Mouse (Mus musculus) gastrocnemius, postnatal 4 days (tissue): Measurements from ENCODE around the gene Slco3a1. TPM values are rescaled to one million over a fixed set of nuclear protein-coding genes. Genes with fewer than 3 reads are reported as not detected.
"Not testable (repeated sequence)": the region's sequence is repeated elsewhere in the genome, so short reads cannot be mapped to it uniquely, and the experiment has no call there.

Experiments used
- DNase-seq, 2 experiments: peaks; one replicate each; pipeline ENCODE4 v3.0.0; 2021 to 2022; ENCODE audit warnings: low spot score in 2 of 2, mixed read lengths in 2 of 2
- total RNA-seq, 2 experiments: library from RNA; stranded (reverse); gene quantifications; 2 replicates each; pipeline ENCODE4 v1.2.3; 2021

Gene Slco3a1
- total RNA-seq, 2 experiments from 2014 or later, result 30.0 to 30.2 TPM

DNA sequence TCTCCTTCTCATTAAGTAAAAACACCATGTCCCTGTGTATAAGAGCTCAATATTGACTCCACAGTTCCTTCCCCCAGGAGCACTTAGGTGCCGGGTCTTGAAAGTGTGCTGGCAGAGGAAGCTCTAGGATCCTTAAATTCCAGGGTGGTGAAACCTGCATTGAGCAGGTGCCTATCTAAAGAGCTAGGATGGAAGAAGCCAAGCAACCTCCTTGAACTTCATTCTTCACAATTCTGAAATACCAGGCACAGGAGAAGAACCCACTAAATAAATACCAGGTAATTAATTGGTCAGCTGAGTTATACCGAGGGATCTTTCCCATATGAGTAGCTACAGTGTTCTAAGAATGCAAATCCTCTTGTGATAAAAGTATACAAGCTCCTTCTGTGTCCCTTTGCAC is 117.9 kb downstream of the Slco3a1 start:
- no peak for DNase-seq

- DNase-seq, result no peak
These were observed 121.6 kb downstream of the Slco3a1 start for GRCm38 (mm10) chr7:74432950-74433349.

DNA sequence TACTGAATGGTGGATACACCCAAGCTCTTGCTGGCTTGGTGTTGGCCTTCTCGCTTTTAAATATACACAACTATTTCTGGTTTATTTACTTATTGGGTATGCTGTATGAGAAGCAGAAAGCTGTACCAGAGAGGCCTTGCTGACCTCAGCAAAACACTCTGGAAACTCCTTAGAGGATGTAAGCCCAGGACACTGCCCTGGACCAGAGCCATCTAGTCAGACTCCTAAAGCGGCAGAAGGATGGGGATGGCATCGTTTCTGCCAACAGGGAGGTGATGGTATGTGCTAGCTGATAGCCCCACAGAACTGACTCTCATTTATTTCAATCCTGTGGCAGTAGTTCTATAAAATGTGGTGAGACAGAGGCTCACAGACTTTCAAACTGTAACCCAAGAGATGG is 125.3 kb downstream of the Slco3a1 start:
- no peak for DNase-seq

GRCm38 (mm10) chr7:74427135-74427534 is 127.4 kb downstream of the Slco3a1 start:
- no peak for DNase-seq

GRCm38 (mm10) chr7:74425941-74426340 is 128.6 kb downstream of the Slco3a1 start:
- no peak for DNase-seq

DNA sequence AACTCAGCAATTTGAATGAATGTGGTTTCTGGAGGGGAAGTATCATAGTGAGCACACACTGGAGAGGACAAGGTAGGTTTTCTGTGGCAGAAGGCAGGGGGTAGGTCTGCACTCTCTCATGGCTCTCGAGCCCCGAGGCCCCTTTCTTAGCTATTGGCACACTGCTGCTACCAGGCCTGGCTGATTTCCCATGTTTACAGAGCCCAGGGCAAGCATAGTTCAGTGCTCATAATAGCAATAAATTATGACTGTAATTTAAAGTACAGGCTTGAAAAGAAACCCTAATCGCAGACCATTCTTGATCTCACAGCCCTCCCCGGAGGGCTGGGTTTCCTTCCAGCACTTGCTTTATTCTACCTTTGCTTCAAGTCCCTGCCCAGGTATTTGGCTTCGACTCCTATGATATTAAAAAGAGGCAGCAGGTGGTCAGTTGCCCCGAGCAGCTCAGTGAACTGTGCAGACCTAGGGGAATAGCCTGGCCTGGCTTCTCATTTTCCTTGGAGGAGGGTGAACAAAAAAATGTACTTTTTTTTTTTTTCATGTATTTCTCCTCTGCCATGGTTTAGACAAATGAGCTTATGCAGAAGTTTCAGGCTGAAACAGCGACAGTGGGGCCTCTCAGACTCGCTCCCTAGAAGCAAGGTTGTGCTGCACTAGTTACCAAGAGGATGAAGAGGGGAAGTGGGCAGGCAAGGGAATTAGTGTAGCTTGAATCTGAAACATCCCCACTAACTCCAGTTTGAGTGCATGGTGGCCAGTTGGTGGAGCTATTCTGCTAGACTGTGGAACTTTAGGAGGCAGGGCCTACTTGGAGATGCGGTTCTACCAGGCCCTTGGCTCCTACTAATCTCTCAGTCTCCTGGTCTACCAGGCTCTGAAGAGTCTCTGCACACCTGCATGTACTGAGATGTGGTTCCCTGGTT is 130.4 kb downstream of the Slco3a1 start:
- no peak for DNase-seq

DNA sequence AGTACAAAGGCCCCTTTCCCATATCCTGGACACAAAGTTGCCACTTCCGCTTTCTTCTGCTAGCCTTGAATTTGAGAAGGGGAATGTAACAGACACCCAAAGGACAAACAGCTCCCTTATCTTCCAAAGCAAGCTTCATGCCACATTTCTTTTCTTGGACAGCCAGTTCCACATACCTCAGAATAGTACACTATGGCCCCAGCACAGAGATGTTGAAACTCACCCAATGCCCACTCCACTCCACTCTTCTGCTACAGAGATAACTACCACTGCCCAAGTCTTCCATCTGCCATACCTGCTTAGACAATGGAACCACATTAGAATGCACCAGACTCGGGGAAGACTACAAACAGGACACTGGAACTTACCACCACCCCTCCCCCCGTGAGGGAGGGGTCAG is 131.3 kb downstream of the Slco3a1 start:
- no peak for DNase-seq

DNA sequence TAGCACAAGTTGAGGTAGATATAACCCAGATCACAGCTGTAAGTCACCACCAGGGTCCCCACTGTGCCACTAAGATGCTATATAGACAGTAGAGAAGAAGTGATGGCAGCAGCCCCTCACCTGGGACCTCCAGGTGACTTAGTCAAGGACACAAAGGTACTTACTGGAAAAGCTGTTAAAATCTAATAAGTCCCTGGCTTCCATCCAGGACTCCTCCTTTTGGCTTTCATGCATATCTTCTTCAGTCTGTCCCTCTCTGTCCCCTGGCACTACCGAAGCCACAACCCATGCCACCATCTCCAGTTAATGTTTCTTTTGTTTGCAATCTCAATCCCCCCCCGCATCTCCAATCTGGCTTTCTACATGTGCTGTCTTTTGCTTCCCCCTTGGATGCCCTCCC is 131.8 kb downstream of the Slco3a1 start:
- DNase-seq, result no peak

DNA sequence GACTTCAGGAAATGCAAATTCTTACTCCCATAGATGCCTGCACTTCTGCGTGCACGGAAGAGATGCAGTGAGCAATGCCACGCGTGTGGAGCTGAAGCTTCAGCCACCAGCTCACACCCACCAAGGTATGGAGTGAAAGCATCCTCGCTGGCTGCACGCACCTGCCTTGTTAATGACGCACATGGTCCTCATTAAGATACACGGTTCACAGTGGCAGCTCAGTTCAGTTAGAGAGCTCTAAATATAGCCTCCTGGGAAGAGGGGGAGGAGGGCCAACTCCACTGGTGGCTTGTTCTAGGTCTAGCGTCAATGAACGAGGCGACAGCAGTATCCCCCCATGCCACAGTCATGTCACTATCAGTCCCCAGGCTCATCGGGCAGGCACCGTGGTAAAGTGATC is 132.6 kb downstream of the Slco3a1 start:
- no peak for DNase-seq

GRCm38 (mm10) chr7:74421591-74421990 is 133.0 kb downstream of the Slco3a1 start:
- no peak for DNase-seq

DNA sequence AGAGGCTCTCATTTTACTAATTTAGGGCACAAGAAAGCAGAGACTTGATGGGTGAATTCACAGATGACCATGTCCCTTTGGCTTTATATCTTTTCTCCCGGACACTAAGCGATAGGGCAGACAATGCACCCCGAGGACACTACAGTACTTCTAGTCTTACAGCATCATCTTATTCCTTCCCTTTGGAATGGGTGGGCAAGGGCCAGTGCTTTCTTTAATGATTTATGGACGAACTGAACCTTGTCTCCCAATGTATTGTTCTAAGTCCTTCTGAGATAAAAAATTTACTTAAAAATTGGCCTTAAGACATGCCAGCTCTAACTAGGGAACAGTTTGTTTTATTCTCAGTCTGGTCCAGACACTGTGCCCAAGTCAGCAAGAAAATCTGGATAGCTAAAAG is 134.9 kb downstream of the Slco3a1 start:
- DNase-seq, result no peak

DNA sequence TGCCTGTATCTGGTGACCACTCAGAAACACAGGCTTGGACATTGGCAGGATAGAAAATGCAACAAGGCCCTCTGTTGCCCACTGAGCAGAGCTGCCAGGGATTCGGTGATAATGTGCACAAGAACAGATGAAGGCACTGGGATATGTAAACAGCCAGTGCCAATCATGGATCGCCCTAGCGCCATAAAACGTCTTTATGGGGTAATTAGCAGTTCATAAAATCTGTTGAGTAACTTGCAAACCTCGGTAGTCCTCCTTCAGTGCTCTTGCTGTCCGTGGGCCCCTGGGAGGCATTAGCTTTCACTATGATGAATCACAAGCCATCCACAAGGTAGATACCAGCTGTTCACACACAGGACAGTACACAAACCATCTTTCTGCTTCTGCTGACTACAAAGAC is 137.6 kb downstream of the Slco3a1 start:
- no peak for DNase-seq

- DNase-seq, result no peak
These were observed 139.3 kb downstream of the Slco3a1 start for GRCm38 (mm10) chr7:74415241-74415640.

- no peak for DNase-seq
These were observed 140.6 kb downstream of the Slco3a1 start for GRCm38 (mm10) chr7:74413738-74414716.

- no peak for DNase-seq
These were observed 145.8 kb downstream of the Slco3a1 start for GRCm38 (mm10) chr7:74408601-74409323.

DNA sequence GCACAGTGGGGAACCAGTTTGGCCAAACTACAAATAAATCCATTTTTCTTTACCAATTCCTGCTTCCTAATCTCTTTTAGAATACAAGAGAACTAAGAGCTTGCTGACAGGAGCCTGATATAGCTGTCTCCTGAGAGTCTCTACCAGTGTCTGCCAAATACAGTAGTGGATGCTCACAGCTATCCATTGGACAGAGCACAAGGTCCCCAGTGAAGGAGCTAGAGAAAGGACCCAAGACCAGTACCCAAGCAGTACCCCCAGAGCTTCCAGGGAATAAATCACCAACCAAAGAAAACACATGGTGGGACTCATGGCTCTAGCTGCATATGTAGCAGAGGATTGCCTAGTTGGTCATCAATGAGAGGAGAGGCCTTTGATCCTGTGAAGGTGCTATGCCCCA is 146.7 kb downstream of the Slco3a1 start:
- not testable (repeated sequence) for DNase-seq

DNA sequence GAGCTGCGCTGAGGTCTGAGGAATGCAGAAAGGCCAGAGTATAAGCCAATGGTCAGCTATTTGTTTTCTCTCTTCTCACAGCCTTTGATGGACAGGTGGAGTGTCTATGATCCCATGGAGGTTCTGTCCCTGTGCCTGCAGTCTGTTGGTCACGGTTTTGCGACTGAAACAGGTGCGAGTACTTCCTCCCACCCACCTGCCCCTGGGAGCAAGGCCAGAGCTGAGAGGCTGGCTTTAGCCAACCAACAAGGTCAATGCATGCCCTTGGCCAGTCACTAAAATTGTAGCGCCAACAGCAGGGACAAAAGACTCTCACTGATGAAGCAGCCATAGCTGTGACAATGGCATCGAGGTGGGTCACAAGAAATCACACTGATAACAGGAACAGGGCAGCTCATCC is 154.9 kb downstream of the Slco3a1 start:
- DNase-seq, result no peak

DNA sequence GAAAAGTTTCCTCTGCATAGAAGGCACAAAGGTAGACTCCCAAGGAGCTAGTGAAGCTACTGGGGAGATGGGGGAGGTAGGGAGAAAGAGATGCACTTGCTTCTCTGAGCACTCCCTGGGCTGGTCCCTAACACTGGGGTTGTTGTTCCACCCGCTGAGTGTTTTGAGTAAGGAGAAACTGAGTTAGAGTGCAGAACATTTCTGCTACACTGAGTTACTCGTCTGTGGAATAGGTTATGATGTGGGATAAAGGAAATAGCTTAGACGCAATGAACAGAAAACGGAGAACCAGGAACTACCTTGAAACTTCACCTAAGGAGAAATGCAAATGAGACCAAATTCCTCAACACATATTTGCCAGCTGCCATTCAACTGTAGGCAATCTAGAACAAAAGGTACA is 155.4 kb downstream of the Slco3a1 start:
- DNase-seq, result no peak

DNA sequence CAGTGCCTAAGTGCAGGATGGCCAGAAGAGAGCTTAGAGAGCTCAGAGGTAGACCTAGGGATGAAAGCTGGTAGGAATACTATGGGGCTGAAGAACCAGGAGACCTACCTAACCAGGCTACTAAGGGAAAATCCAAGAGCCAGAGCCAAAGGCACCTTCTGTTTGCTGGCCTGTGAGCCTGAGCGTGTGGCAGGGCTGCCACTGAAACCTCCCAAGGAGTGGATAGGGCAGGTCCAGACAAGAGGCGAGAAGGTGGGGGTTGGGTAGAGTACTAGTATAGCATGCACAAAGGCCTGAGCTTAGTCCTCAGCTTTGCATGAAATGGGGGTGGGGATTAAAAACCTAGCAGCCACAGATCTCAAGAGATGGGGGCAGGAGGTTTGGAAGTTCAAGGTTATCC is 156.3 kb downstream of the Slco3a1 start:
- DNase-seq, result no peak

DNA sequence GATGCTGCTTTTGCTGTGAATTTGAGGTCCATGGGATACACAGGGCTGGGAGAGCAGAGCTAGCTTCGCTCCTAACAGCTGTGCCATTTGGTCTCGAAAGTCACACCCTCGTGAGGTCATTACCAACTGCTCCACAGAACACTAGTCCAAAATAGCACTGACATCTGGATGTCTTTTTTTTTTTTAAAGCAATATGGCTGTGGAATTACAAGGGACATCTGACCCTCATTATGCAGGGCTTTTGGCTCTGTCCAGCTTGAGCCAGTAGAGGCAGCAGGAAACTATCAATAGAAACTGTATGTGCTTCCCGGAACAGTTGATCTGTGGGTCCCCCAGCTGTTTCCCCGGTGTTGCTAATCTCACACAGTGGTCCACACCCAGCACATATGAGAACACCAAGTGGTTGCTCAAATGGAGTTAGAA is 163.1 kb downstream of the Slco3a1 start:
- no peak for DNase-seq

DNA sequence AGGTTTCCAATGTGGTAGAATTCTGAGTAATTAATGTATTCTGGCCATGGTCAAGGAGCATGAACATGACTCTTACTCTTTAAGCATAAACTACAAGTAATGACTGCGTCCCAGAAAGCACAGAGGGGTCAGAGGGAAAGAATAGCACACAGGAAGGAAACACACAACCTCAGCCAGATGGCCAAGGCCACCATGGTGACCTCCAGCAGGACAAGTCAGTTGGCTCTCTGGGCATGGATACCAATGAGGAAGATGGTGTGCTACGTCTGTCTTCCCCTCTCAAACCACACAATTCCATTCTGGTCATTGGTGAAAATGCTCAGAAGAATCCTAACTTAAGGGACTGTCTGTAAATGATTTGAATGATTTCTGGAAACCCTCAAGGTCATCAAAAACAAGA is 165.0 kb downstream of the Slco3a1 start:
- no peak for DNase-seq
